Mouse (Mus musculus) heart, adult 2 months (tissue): ENCODE measurements at regions not wholly inside any gene's neighbourhood (a gene's known extent, or its start where the extent isn't known, plus 50 kb on each side); places are given as distances from the start of the nearest gene placed in this dataset.

Experiments
- CTCF ChIP-seq: fragments of 200-600 bp; IDR thresholded peaks from 2 replicates; pipeline ENCODE4 v1.8.1; 2022; ENCODE audit warnings: antibody characterized with exemption, mild to moderate bottlenecking, moderate library complexity
- EP300 ChIP-seq: fragments of 200-500 bp; IDR thresholded peaks from 2 replicates; pipeline ENCODE4 v1.6.1; 2011; ENCODE audit warnings: low read depth, low read length, control low read depth; ENCODE audit not compliant: insufficient read depth

GRCm38 (mm10) chr16:29802603-29803002 is 223.5 kb downstream of the Opa1 start:
- TF ChIP-seq EP300 (no peak), CTCF (no peak)
